Mouse (Mus musculus): ENCODE measurements around the gene Mrps27.

The Mrps27 gene

GRCm38 (mm10) chr13:99442434-99443249, 98.1 kb downstream of the Mrps27 start:
- DNase-seq = no peak

GRCm38 (mm10) chr13:99443484-99444175, 99.0 kb downstream of the Mrps27 start:
- DNase-seq = no peak

- DNase-seq = no peak
Measured at GRCm38 (mm10) chr13:99444431-99444871, 99.9 kb downstream of the Mrps27 start.

DNA sequence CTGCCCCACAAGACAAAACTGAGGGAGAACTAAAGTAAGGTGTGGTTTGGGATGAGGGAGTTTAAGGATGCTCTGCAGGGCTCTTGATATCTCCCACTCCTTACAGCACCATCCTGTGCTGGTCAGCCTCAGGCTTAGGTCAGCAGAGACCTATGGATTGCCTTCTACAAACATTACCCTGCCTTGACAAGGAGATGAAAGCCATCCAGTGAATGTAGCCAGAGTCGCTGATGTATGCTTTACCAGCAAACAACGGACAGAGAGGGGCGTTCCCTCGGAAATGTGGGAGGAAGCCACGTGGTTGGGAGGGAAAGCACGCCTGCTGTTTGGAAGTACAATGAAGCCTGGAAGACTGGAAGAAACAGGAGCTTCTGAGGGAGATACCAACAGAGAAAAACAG, 100.3 kb downstream of the Mrps27 start:
- no peak for DNase-seq

- DNase-seq = no peak
Measured at GRCm38 (mm10) chr13:99447002-99447401, 102.4 kb downstream of the Mrps27 start.

- DNase-seq = peak; percentile 60
Measured at GRCm38 (mm10) chr13:99447403-99448199, 103.0 kb downstream of the Mrps27 start.

DNA sequence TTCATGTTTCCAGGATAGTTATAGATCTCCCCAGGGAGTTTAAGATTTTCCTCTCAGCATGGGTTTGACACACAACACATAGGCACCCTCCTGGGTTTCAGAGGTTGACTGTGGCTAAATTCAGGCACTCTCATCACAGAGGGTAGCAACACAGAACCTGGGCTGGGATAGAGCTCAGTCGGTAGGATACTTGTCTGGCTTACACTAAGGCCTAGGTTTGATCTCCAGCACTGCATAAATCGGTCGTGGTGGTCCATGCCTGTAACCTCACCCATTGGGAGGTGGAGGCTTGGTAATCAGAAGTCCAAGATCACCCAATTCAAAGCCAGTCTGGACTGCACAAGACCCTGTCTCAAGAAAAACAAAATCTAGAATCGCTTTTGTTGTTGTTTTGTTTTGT, 103.7 kb downstream of the Mrps27 start:
- no peak for DNase-seq

GRCm38 (mm10) chr13:99449547-99449946, 105.0 kb downstream of the Mrps27 start:
- DNase-seq = no peak

- peak; percentile 93 for DNase-seq
Measured at GRCm38 (mm10) chr13:99450766-99451165, 106.2 kb downstream of the Mrps27 start.

GRCm38 (mm10) chr13:99451276-99451675, 106.7 kb downstream of the Mrps27 start:
- DNase-seq = peak; percentile 53

DNA sequence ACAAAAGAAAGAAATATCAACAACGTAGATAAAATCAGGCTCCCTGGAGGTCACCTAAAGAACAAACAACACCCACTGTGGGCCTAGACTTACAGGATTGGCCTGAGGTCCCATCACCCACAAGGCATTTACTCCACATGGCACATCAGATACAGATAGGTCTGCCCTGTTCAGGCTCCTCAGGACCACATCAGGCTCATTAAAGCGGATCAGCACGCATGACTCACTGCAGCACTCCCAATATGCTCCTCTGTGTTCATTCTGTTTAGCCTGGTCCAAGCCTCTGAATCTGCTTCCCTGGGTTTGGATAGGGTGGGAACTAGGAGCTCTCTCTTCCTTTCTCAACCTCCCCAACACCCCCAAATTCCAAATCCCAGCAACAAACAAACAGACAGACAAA, 107.9 kb downstream of the Mrps27 start:
- DNase-seq = no peak

DNA sequence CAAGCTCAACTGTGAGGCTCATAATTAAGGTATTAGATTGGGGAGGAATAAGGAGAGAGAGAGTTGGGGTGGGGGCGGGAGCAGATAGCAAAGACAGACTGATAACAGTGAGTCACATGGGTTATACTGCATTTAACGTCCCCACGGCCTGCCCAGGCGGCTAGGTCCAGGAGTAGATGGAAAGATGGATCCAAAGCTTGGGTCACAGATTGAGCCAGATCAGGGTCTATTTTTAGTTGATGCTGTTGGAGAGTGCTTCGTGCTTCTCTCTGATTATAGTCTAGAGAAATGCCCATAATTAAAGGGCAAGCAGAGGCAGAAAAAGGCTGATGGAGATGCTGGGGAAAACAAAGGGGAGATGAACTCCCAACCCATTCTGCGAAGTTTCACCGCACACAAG, 110.4 kb downstream of the Mrps27 start:
- DNase-seq = no peak

DNA sequence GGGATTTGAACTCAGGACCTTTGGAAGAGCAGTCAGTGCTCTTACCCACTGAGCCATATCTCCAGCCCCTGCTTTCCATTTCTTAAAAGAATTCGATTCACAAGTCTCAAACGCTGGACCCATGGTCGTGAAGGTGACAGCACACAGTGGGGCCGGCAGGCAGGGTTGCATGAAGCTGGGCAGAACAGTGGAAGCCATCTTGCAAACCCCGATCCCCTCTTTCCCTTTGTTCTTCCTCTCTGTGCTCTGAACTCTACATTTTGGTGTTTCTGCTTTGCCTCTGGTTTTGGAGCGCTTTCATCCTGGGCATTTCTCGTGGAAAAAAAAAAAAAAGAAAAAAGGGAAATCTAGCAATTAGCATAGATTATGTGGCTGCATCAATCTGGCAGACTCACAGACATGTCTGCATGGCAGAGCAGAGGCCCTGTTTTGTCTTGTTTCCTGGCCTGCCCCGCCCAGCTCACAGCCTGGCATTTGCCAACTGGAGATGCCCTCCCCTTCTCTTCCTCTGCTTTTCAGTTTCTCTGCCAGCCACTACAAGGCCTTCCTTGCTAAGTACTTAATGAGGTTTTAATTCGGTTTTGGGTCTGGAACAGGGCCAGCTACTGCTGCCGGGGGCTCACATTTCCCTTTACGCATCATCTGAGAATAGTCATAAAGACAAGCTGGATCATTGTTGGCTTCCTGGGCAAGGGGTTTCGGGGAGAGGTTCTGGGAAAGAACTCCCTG, 114.2 kb downstream of the Mrps27 start:
- peak; percentile 72 for DNase-seq

DNA sequence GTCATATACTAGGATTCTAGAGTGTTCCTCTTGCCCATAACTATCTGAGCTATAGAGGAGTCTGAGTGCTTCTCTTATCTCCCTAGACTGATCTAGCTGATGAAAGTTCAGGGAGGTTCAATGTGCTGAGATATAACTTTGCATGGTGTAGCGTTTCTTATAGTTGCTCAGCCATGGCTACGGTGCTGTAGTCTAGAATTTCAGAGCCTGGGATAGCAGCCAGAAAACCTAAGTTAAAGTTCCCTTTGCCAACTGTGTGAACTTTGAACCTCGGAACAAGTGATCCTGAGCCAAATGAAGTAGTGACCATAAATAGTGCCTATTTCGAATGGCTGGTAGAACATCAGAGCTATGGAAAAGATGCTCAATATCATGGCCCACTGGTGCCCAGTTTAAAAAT, 115.0 kb downstream of the Mrps27 start:
- DNase-seq = no peak

DNA sequence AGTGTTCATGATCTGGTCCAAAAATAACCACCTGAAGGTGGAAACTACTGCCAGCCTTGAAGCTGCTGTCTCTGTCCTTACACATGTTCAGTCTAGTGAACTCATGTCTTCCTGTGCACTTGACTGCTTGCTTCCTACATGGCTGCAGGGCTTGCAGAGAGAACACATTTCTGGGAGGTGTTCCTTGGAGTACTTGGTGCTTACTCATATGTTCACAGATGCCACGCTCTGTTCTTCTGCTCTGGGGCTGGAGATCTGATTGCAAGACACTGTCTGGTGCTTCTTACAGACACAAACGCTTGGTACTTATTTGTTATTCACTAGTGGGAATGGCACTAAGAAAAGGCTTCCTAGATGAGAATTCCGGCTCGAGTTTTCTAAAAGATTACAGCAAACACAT, 117.3 kb downstream of the Mrps27 start:
- no peak for DNase-seq

DNA sequence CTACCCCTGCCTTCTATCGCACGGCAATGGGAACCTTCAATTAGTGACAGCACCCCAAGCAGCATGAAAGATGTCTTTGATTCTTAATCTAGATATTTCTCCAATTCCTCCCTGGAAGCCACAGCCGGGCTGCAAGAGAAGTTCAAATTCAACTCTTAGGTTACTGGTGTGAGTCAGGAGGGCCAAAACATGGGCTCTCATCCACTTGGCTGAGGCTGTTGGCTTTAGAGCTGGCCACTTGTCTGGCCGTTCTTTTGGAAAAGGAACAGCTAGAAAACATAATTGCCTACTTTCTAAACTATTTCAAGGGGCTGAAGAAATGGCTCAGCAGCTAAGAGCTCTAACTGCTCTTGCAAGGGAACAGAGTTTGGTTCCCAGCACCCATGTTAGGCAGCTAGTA, 120.0 kb downstream of the Mrps27 start:
- no peak for DNase-seq

Data from cerebellum, adult 11-12 months (tissue).